Mouse (Mus musculus) liver, embryonic 13.5 days (tissue): ENCODE results near the gene Prm2. TPM values are rescaled to one million over a fixed set of nuclear protein-coding genes. Genes with fewer than 3 reads are reported as not detected.

Experiments
- ATAC-seq: fragments of 200-750 bp; cut with Nextera tagmentation; 2 replicates; pipeline ENCODE4 v1.8.0; 2017; ENCODE audit warnings: low read depth, mild to moderate bottlenecking, moderate number of reproducible peaks, moderate library complexity
- DNase-seq: peaks from one replicate; pipeline ENCODE4 v3.0.0; 2022
- H3K27ac ChIP-seq: fragments of 300-500 bp; sonication (generic); 2 replicates; pipeline ENCODE4 v1.5.1; 2015; ENCODE audit warnings: moderate library complexity, mild to moderate bottlenecking, inconsistent platforms
- H3K27me3 ChIP-seq: fragments of 300-500 bp; sonication (generic); 2 replicates; pipeline ENCODE4 v1.6.1; 2015; ENCODE audit warnings: mild to moderate bottlenecking, inconsistent platforms
- H3K36me3 ChIP-seq: fragments of 300-500 bp; sonication (generic); 2 replicates; pipeline ENCODE4 v1.6.1; 2015; ENCODE audit warnings: mild to moderate bottlenecking, inconsistent platforms
- H3K4me1 ChIP-seq: fragments of 300-500 bp; sonication (generic); replicated peaks from 2 replicates; pipeline ENCODE4 v1.6.1; 2015; ENCODE audit warnings: inconsistent platforms
- H3K4me2 ChIP-seq: fragments of 300-500 bp; sonication (generic); 2 replicates; pipeline ENCODE4 v1.6.1; 2015; ENCODE audit warnings: inconsistent platforms, mild to moderate bottlenecking, moderate library complexity
- H3K4me3 ChIP-seq: fragments of 300-500 bp; sonication (generic); replicated peaks from 2 replicates; pipeline ENCODE4 v1.5.1; 2015; ENCODE audit warnings: mild to moderate bottlenecking, inconsistent platforms
- H3K9ac ChIP-seq: fragments of 300-500 bp; sonication (generic); 2 replicates; pipeline ENCODE4 v1.6.1; 2015; ENCODE audit warnings: mild to moderate bottlenecking, inconsistent platforms
- H3K9me3 ChIP-seq: fragments of 300-500 bp; sonication (generic); replicated peaks from 2 replicates; pipeline ENCODE4 v1.6.1; 2016; ENCODE audit warnings: inconsistent platforms
- WGBS: fragments of 180-500 bp; shearing (Covaris S2); methylation state at CpG from one replicate; pipeline ENCODE4 v1.1.7; 2015; ENCODE audit not compliant: insufficient replicate concordance; 5-methylcytosine and 5-hydroxymethylcytosine counted together
- polyA plus RNA-seq: library from polyadenylated mRNA; unstranded; fragments of >200 nt; fragmentation: Nextera tagmentation; extraction: Ambion mirVana; gene quantifications from 2 replicates; pipeline ENCODE4 v1.2.1, GENCODE M21; 2015

Gene Prm2
- polyA plus RNA-seq, 1 experiment from 2014 or later = not detected

GRCm38 (mm10) chr16:10754521-10755296 is 41.2 kb downstream of the Prm2 start:
- Histone ChIP-seq H3K27me3 (peaks cover 1% of the 10 kb centered on the region; the same call in 1 of the 2 replicates), H3K27ac (no peak overlapping the region), H3K9me3 (no peaks in the 10 kb centered on the region), H3K4me1 (no peaks in the 10 kb centered on the region), H3K4me3 (no peak overlapping the region), H3K4me2 (no peak overlapping the region), H3K36me3 (no peaks in the 10 kb centered on the region), H3K9ac (no peak overlapping the region)
- DNase-seq (no peak), ATAC-seq (no peak)
- WGBS = 67% methylated on average over 3 of the region's 3 CpGs

DNA sequence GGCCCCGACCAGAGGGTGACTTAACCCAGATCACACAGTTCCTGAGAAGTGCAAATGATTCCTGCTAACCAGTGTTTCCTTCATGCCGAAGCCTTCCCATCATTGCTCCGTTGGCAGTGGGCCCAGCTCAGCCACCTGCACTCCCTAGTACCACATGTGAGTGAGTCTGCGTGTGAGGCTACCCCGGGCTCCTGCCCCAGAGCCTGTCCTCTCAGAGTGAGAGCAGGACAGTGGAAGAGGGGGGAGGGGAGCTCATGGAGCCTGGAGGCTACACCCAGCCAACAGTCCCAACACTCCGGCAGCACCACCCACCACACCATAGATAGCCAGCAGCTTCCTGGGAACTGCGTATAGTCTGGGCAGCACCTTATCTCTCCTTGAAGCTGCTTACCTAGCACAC is 46.1 kb downstream of the Prm2 start:
- H3K4me2 ChIP-seq = no peak overlapping the region
- no peak for ATAC-seq

GRCm38 (mm10) chr16:10749226-10749625 is 46.7 kb downstream of the Prm2 start:
- no peaks in the 10 kb centered on the region for H3K9me3 ChIP-seq
- H3K9ac ChIP-seq = no peak overlapping the region
- WGBS = 55% methylated on average over 7 of the region's 7 CpGs
- no peak for ATAC-seq
- no peaks in the 10 kb centered on the region for H3K27me3 ChIP-seq
- H3K27ac ChIP-seq = no peak overlapping the region
- H3K4me3 ChIP-seq = no peak overlapping the region
- no peaks in the 10 kb centered on the region for H3K36me3 ChIP-seq
- DNase-seq = no peak
- H3K4me2 ChIP-seq = no peak overlapping the region
- 0 out of 2 replicates have a peak, but pooled peaks cover 3% of the 10 kb centered on the region for H3K4me1 ChIP-seq

More for the DNA sequence above, 46.1 kb downstream of the Prm2 start:
- Histone ChIP-seq H3K36me3 (no peaks in the 10 kb centered on the region), H3K4me3 (no peak overlapping the region), H3K27me3 (no peaks in the 10 kb centered on the region), H3K9me3 (no peaks in the 10 kb centered on the region), H3K4me1 (0 out of 2 replicates have a peak, but pooled peaks cover 3% of the 10 kb centered on the region), H3K9ac (no peak overlapping the region), H3K27ac (no peak overlapping the region)
- no peak for DNase-seq
- 68% methylated on average over 7 of the region's 7 CpGs for WGBS

Other genes with a start within 250 kb of the Prm2 start
- 1.2 and 1.3 TPM in 2 replicates for gene Socs1, start 10.6 kb downstream of the Prm2 start, polyA plus RNA-seq
- not detected in 2 replicates for gene Tnp2, start 7.5 kb downstream of the Prm2 start, polyA plus RNA-seq
- not detected in 2 replicates for gene Prm3, start 5.2 kb downstream of the Prm2 start, polyA plus RNA-seq
- not detected in 2 replicates for gene Prm1, start 9.7 kb upstream of the Prm2 start, polyA plus RNA-seq
- gene Gm11172, start 16.8 kb upstream of the Prm2 start, polyA plus RNA-seq = not detected in 2 replicates
- 2.1 and 2.3 TPM in 2 replicates for gene Rmi2, start 38.9 kb upstream of the Prm2 start, polyA plus RNA-seq